Mouse (Mus musculus) embryonic fibroblast, embryonic 13.5 days (primary cell): Measurements from ENCODE around the gene Cyp2a12.
"Not testable (repeated sequence)": the region's sequence is repeated elsewhere in the genome, so short reads cannot be mapped to it uniquely, and the experiment has no call there.

Source experiments
- CTCF ChIP-seq: IDR thresholded peaks from 2 replicates; pipeline ENCODE4 v1.5.1; 2011; ENCODE audit warnings: mild to moderate bottlenecking, control low read depth, low read length, moderate library complexity, borderline replicate concordance; ENCODE audit not compliant: insufficient read depth
- POLR2A ChIP-seq: IDR thresholded peaks from 2 replicates; pipeline ENCODE4 v1.6.1; 2011; ENCODE audit warnings: low read depth, mild to moderate bottlenecking, control low read depth, low read length, moderate library complexity

- TF ChIP-seq POLR2A, CTCF: not testable (repeated sequence)
These were observed 31.0 kb downstream of the Cyp2a12 start for GRCm38 (mm10) chr7:27059896-27060295.
